Mouse (Mus musculus) ES-E14 (cell line): ENCODE data around the gene Lin37.

Experiments used
- CHD2 ChIP-seq: IDR thresholded peaks from 2 replicates; pipeline ENCODE4 v1.6.1; 2014; ENCODE audit warnings: mild to moderate bottlenecking, low read depth, low read length, inconsistent platforms
- HCFC1 ChIP-seq: IDR thresholded peaks from 2 replicates; pipeline ENCODE4 v1.6.1; 2012; ENCODE audit warnings: low read length, inconsistent platforms, borderline replicate concordance; ENCODE audit not compliant: insufficient read depth
- ZC3H11A ChIP-seq: IDR thresholded peaks from 2 replicates; pipeline ENCODE4 v1.6.1; 2012; ENCODE audit warnings: low read depth, mild to moderate bottlenecking, inconsistent platforms, low read length, borderline replicate concordance
- ZNF384 ChIP-seq: IDR thresholded peaks from 2 replicates; pipeline ENCODE4 v1.6.1; 2012; ENCODE audit warnings: low read depth, low read length, inconsistent platforms

- TF ChIP-seq ZC3H11A (no peak), ZNF384 (no peak), CHD2 (no peak), HCFC1 (no peak)
Observed at GRCm38 (mm10) chr7:30525954-30526353, 33.7 kb downstream of the Lin37 start.
